10 mouse cellular contexts compared by ENCODE assay signal in genomic region chr19:4149764-4150461, GRCm38 (mm10). TPM values are rescaled to one million over a fixed set of nuclear protein-coding genes. Genes with fewer than 3 reads are reported as not detected.
DNase-seq lines count a peak whose midpoint lies in the region; ATAC-seq and TF ChIP-seq lines count a peak whose summit lies in the region.
"Had no signal": no experiment of that assay in that cellular context is flagged by ENCODE, and none has a peak within 500 bp of the region (broad histone marks: within the 10 kb centered on the region; RNA-seq: fewer than 3 reads in every experiment).

No protein-coding gene starts in this region.

- no peaks in the 10 kb centered on the region for H3K4me1 ChIP-seq in embryonic fibroblast, embryonic 13.5 days (ENCODE audit: control insufficient read depth, insufficient read depth, low read length)
- peaks cover 29% of the 10 kb centered on the region for H3K4me1 ChIP-seq in liver, embryonic 16.5 days (ENCODE audit: control insufficient read depth, low read depth, low read length)

- H3K36me3 ChIP-seq in liver, embryonic 16.5 days (ENCODE audit: control insufficient read depth, insufficient read depth) = no peaks in the 10 kb centered on the region

- no peaks in the 10 kb centered on the region for H3K27me3 ChIP-seq in liver, embryonic 16.5 days (ENCODE audit: control insufficient read depth, insufficient read depth, low read depth, low read length)

- H3K9me3 ChIP-seq in liver, embryonic 16.5 days (replicated peaks; ENCODE audit: control insufficient read depth, low read length) = no peaks in the 10 kb centered on the region; the same call in 1 of the 2 replicates

- ATAC-seq in liver, embryonic 16.5 days (ENCODE audit: low read depth) = no peak
- no peak for ATAC-seq in cerebellum, adult (ENCODE audit: insufficient number of reproducible peaks, low FRiP score, low TSS enrichment)

- DNase-seq in cerebellum, adult 9-11 months = peak; percentile 56
- no peak for DNase-seq in cerebellum, postnatal 36 days
- DNase-seq in layer of hippocampus, adult 2 months (ENCODE audit: low spot score in 2 of 2) = no peak
- no peak for DNase-seq in layer of hippocampus, adult 18-20 months (ENCODE audit: low spot score in 2 of 2)
- no peak for DNase-seq in c-Kit-positive CD71-positive TER-119-positive erythroid progenitor cells, embryonic 14.5 days (ENCODE audit: low spot score)
- DNase-seq: cerebellum, postnatal 14 days; gastrocnemius, postnatal 14 days had no signal

- H3K9ac ChIP-seq in liver, embryonic 16.5 days (ENCODE audit: low read depth, low read length) = no peak overlapping the region

- no peak overlapping the region for H3K27ac ChIP-seq in layer of hippocampus, adult 2 months
- H3K27ac ChIP-seq in embryonic fibroblast, embryonic 13.5 days (ENCODE audit: insufficient read depth, low read length) = no peak overlapping the region
- no peak overlapping the region for H3K27ac ChIP-seq in liver, embryonic 16.5 days (ENCODE audit: low read length)

- WGBS in liver, embryonic 16.5 days (ENCODE audit: insufficient replicate concordance) = 83% methylated on average over 17 of the region's 17 CpGs

- no peak for TF ChIP-seq POLR2A in embryonic fibroblast, embryonic 13.5 days (IDR thresholded peaks at IDR 0.05; ENCODE audit: low read depth, low read length)

- 0 out of 2 replicates have a peak overlapping the region, but pooled peaks have one; percentile 75 for H3K4me2 ChIP-seq in liver, embryonic 16.5 days (ENCODE audit: low read depth, low read length)

- TF ChIP-seq CTCF in layer of hippocampus, adult 2 months (conservative IDR thresholded peaks at IDR 0.05) = no peak
- no peak for TF ChIP-seq CTCF in embryonic fibroblast, embryonic 13.5 days (IDR thresholded peaks at IDR 0.05; ENCODE audit: borderline replicate concordance, insufficient read depth, low read length)

- H3K4me3 ChIP-seq in layer of hippocampus, adult 2 months = peak overlapping the region; percentile 90; the same call in 1 of the 2 replicates
- H3K4me3 ChIP-seq in embryonic fibroblast, embryonic 13.5 days (ENCODE audit: insufficient read depth, low read length) = peak overlapping the region; percentile 88
- H3K4me3 ChIP-seq in liver, embryonic 16.5 days (ENCODE audit: low read depth, low read length) = no peak overlapping the region

RNA-seq across cellular contexts. Expression of gene Coro1b, which starts 1.5 kb away (rescaled TPM):
- total RNA-seq in layer of hippocampus, adult 2 months (2021) = 10 to 100 TPM; 84.8 to 92.9 TPM
- 10 to 100 TPM; 77.0 to 97.3 TPM for total RNA-seq in layer of hippocampus, adult 18-20 months (2021)
- polyA plus RNA-seq in embryonic fibroblast, embryonic 13.5 days (2011; ENCODE audit: insufficient read length, low read depth, missing spikeins) = 143 and 179 TPM in 2 replicates
- polyA plus RNA-seq in liver, embryonic 16.5 days (2015; fragmentation: Nextera tagmentation; extraction: Ambion mirVana) = 72.4 and 74.8 TPM in 2 replicates

RNA-seq across cellular contexts. Expression of gene Ptprcap, which starts 3.5 kb away (rescaled TPM):
- total RNA-seq in layer of hippocampus, adult 2 months (2021) = 1 to 10 TPM; 1.0 to 2.5 TPM
- total RNA-seq in layer of hippocampus, adult 18-20 months (2021) = 1 to 10 TPM; 1.6 to 2.5 TPM
- 0.50 TPM in 1 of 2 replicates, not detected in the other for polyA plus RNA-seq in embryonic fibroblast, embryonic 13.5 days (2011; ENCODE audit: insufficient read length, low read depth, missing spikeins)
- polyA plus RNA-seq in liver, embryonic 16.5 days (2015; fragmentation: Nextera tagmentation; extraction: Ambion mirVana) = 17.6 and 17.9 TPM in 2 replicates

RNA-seq across cellular contexts. Expression of gene Cabp4, which starts 6.1 kb away (rescaled TPM):
- total RNA-seq in layer of hippocampus, adult 2 months (2021) = under 1 TPM in 1 of 2 experiments, not detected in 1; 0.17 TPM
- under 1 TPM; 0.22 to 0.30 TPM for total RNA-seq in layer of hippocampus, adult 18-20 months (2021)
- polyA plus RNA-seq in embryonic fibroblast, embryonic 13.5 days (2011; ENCODE audit: insufficient read length, low read depth, missing spikeins) = not detected in 2 replicates
- polyA plus RNA-seq in liver, embryonic 16.5 days (2015; fragmentation: Nextera tagmentation; extraction: Ambion mirVana) = 0.18 and 0.20 TPM in 2 replicates

RNA-seq across cellular contexts. Expression of gene Gpr152, which starts 10.3 kb away (rescaled TPM):
- under 1 TPM; 0.07 to 0.08 TPM for total RNA-seq in layer of hippocampus, adult 2 months (2021)
- total RNA-seq in layer of hippocampus, adult 18-20 months (2021) = not detected
- not detected in 2 replicates for polyA plus RNA-seq in embryonic fibroblast, embryonic 13.5 days (2011; ENCODE audit: insufficient read length, low read depth, missing spikeins)
- 0.02 TPM in 1 of 2 replicates, not detected in the other for polyA plus RNA-seq in liver, embryonic 16.5 days (2015; fragmentation: Nextera tagmentation; extraction: Ambion mirVana)
- total RNA-seq: gastrocnemius, postnatal 14 days had no signal

RNA-seq across cellular contexts. Expression of gene Rps6kb2, which starts 13.2 kb away (rescaled TPM):
- total RNA-seq in layer of hippocampus, adult 2 months (2021) = 10 to 100 TPM; 42.5 to 47.9 TPM
- total RNA-seq in layer of hippocampus, adult 18-20 months (2021) = 10 to 100 TPM; 32.7 to 38.3 TPM
- polyA plus RNA-seq in embryonic fibroblast, embryonic 13.5 days (2011; ENCODE audit: insufficient read length, low read depth, missing spikeins) = 18.7 and 35.9 TPM in 2 replicates
- 29.4 and 31.9 TPM in 2 replicates for polyA plus RNA-seq in liver, embryonic 16.5 days (2015; fragmentation: Nextera tagmentation; extraction: Ambion mirVana)
